Mouse (Mus musculus) liver, embryonic 14.5 days (tissue): ENCODE results near the gene Tnnc2. TPM values are rescaled to one million over a fixed set of nuclear protein-coding genes. Genes with fewer than 3 reads are reported as not detected.

Experiments used
- ATAC-seq: fragments of 200-750 bp; cut with Nextera tagmentation; 2 replicates; pipeline ENCODE4 v1.8.0; 2017; ENCODE audit warnings: moderate number of reproducible peaks, mild to moderate bottlenecking, moderate library complexity; ENCODE audit not compliant: insufficient read depth
- DNase-seq, 3 experiments: peaks; one replicate each; pipeline ENCODE4 v3.0.0-alpha.2; 2012 to 2013; ENCODE audit warnings: low read depth in 3 of 3, low spot score in 3 of 3
- H3K27ac ChIP-seq: fragments of 300-500 bp; sonication (generic); 2 replicates; pipeline ENCODE4 v1.5.1; 2014; ENCODE audit warnings: moderate library complexity, mild to moderate bottlenecking, control low read depth, inconsistent platforms
- H3K27me3 ChIP-seq: fragments of 300-500 bp; sonication (generic); 2 replicates; pipeline ENCODE4 v1.6.1; 2014; ENCODE audit warnings: mild to moderate bottlenecking, low read length, moderate library complexity; ENCODE audit not compliant: control insufficient read depth, insufficient read depth
- H3K36me3 ChIP-seq: fragments of 300-500 bp; sonication (generic); replicated peaks from 2 replicates; pipeline ENCODE4 v1.6.1; 2014; ENCODE audit warnings: low read depth; ENCODE audit not compliant: control insufficient read depth, insufficient read depth
- H3K4me1 ChIP-seq, 2 experiments: fragments of 200-500 bp in 1 of 2; fragments of 300-500 bp in 1 of 2; sonication (generic) in 1 of 2; replicated peaks; 2 replicates each; pipeline ENCODE4 v1.6.1; 2012 to 2014; ENCODE audit warnings: antibody characterized with exemption in 1 of 2, inconsistent platforms in 1 of 2, low read length in 1 of 2; ENCODE audit not compliant: control insufficient read depth in 2 of 2, insufficient read depth in 2 of 2
- H3K4me2 ChIP-seq: fragments of 300-500 bp; sonication (generic); 2 replicates; pipeline ENCODE4 v1.6.1; 2014; ENCODE audit warnings: low read depth, mild to moderate bottlenecking, control low read depth, moderate library complexity
- H3K4me3 ChIP-seq, 2 experiments: fragments of 200-500 bp in 1 of 2; fragments of 300-500 bp in 1 of 2; sonication (generic) in 1 of 2; 2 replicates each; pipeline ENCODE4 v1.5.1; 2012 to 2014; ENCODE audit warnings: low read depth in 2 of 2, low read length in 2 of 2, mild to moderate bottlenecking in 2 of 2, control low read depth in 1 of 2, inconsistent platforms in 1 of 2, moderate library complexity in 1 of 2; ENCODE audit not compliant: insufficient read depth in 1 of 2
- H3K9ac ChIP-seq: fragments of 300-500 bp; sonication (generic); replicated peaks from 2 replicates; pipeline ENCODE4 v1.6.1; 2014; ENCODE audit warnings: mild to moderate bottlenecking, control low read depth, moderate library complexity
- H3K9me3 ChIP-seq: fragments of 300-500 bp; sonication (generic); 2 replicates; pipeline ENCODE4 v1.6.1; 2016; ENCODE audit warnings: low read length, mixed read lengths; ENCODE audit not compliant: control insufficient read depth
- CTCF ChIP-seq: IDR thresholded peaks from 2 replicates; pipeline ENCODE4 v1.5.1; 2016; ENCODE audit warnings: antibody characterized with exemption, low read depth, control low read depth
- EP300 ChIP-seq: IDR thresholded peaks from 2 replicates; pipeline ENCODE4 v1.6.1; 2016; ENCODE audit warnings: antibody characterized with exemption, low read depth
- WGBS: fragments of 180-500 bp; shearing (Covaris S2); extraction: QIAGEN DNeasy Blood & Tissue Kit; methylation state at CpG from one replicate; pipeline ENCODE4 v1.1.7; 2014; ENCODE audit not compliant: insufficient replicate concordance; 5-methylcytosine and 5-hydroxymethylcytosine counted together
- polyA plus RNA-seq, 2 experiments: library from polyadenylated mRNA; depleted of rRNA in 1 of 2; stranded (reverse) in 1 of 2; unstranded in 1 of 2; fragments of >200 nt; fragmentation: Nextera tagmentation in 1 of 2; extraction: Ambion mirVana in 1 of 2; gene quantifications; 2 replicates each; pipeline versions ENCODE4 v1.2.1 to v1.2.3; 2012 to 2014

Tnnc2 gene
- polyA plus RNA-seq, 2 experiments, result 0.32 to 0.44 TPM

- Histone ChIP-seq H3K27me3 (no peaks in the 10 kb centered on the region; the same call in 1 of the 2 replicates), H3K27ac (no peak overlapping the region), H3K4me2 (no peak overlapping the region), H3K36me3 (no peaks in the 10 kb centered on the region), H3K4me1 (0 out of 4 replicates have a peak, but pooled peaks cover 0 to 3% of the 10 kb centered on the region in 2 experiments), H3K4me3 (no peak overlapping the region), H3K9ac (no peak overlapping the region), H3K9me3 (no peaks in the 10 kb centered on the region)
- WGBS, result 73% methylated on average over 5 of the region's 5 CpGs
- ATAC-seq (no peak), DNase-seq (no peak)
- no peak for TF ChIP-seq EP300
- no peak for TF ChIP-seq CTCF
Observed at GRCm38 (mm10) chr2:164735446-164735845, 44.3 kb downstream of the Tnnc2 start.

GRCm38 (mm10) chr2:164734839-164735238 lies 44.9 kb downstream of the Tnnc2 start:
- no peaks in the 10 kb centered on the region; the same call in 1 of the 2 replicates for H3K27me3 ChIP-seq

GRCm38 (mm10) chr2:164733259-164733658 lies 46.5 kb downstream of the Tnnc2 start:
- 0 out of 4 replicates have a peak, but pooled peaks cover 0 to 3% of the 10 kb centered on the region in 2 experiments for H3K4me1 ChIP-seq
- WGBS, result 66% methylated on average over 2 of the region's 2 CpGs
- ATAC-seq, result no peak
- no peaks in the 10 kb centered on the region for H3K36me3 ChIP-seq
- H3K9ac ChIP-seq, result no peak overlapping the region
- no peaks in the 10 kb centered on the region for H3K9me3 ChIP-seq
- H3K27me3 ChIP-seq, result no peaks in the 10 kb centered on the region; the same call in 1 of the 2 replicates
- TF ChIP-seq EP300 (no peak), CTCF (no peak)
- no peak for DNase-seq
- H3K4me2 ChIP-seq, result no peak overlapping the region
- H3K4me3 ChIP-seq, result no peak overlapping the region
- H3K27ac ChIP-seq, result no peak overlapping the region

More at GRCm38 (mm10) chr2:164734839-164735238, 44.9 kb downstream of the Tnnc2 start:
- ATAC-seq (no peak), DNase-seq (no peak)
- Histone ChIP-seq H3K4me3 (no peak overlapping the region), H3K9ac (no peak overlapping the region), H3K36me3 (no peaks in the 10 kb centered on the region), H3K4me2 (no peak overlapping the region), H3K9me3 (no peaks in the 10 kb centered on the region), H3K4me1 (0 out of 4 replicates have a peak, but pooled peaks cover 0 to 3% of the 10 kb centered on the region in 2 experiments), H3K27ac (no peak overlapping the region)
- 59% methylated on average over 5 of the region's 5 CpGs for WGBS
- TF ChIP-seq EP300 (no peak), CTCF (no peak)

- Histone ChIP-seq H3K4me1 (0 out of 4 replicates have a peak, but pooled peaks cover 0 to 3% of the 10 kb centered on the region in 2 experiments), H3K4me2 (no peak overlapping the region), H3K36me3 (no peaks in the 10 kb centered on the region), H3K27me3 (no peaks in the 10 kb centered on the region; the same call in 1 of the 2 replicates), H3K9me3 (no peaks in the 10 kb centered on the region), H3K27ac (no peak overlapping the region), H3K9ac (no peak overlapping the region), H3K4me3 (no peak overlapping the region)
- TF ChIP-seq CTCF (no peak), EP300 (no peak)
- ATAC-seq (no peak), DNase-seq (no peak)
- 66% methylated on average over 5 of the region's 5 CpGs for WGBS
Observed at GRCm38 (mm10) chr2:164731719-164732118, 48.0 kb downstream of the Tnnc2 start.

Other genes starting within 250 kb of the Tnnc2 start
- 0.96 and 1.2 TPM in 2 replicates for gene Wfdc2, start 217.6 kb downstream of the Tnnc2 start, polyA plus RNA-seq (2012; rRNA removed)
- 0.56 and 1.7 TPM in 2 replicates for gene Wfdc2, start 217.6 kb downstream of the Tnnc2 start, polyA plus RNA-seq (2014; fragmentation: Nextera tagmentation; extraction: Ambion mirVana)
- not detected in 2 replicates for gene Spint3, start 206.5 kb downstream of the Tnnc2 start, polyA plus RNA-seq (2012; rRNA removed)
- not detected in 2 replicates for gene Spint3, start 206.5 kb downstream of the Tnnc2 start, polyA plus RNA-seq (2014; fragmentation: Nextera tagmentation; extraction: Ambion mirVana)
- 0.06 and 0.11 TPM in 2 replicates for gene Wfdc6a, start 194.5 kb downstream of the Tnnc2 start, polyA plus RNA-seq (2012; rRNA removed)
- gene Wfdc6a, start 194.5 kb downstream of the Tnnc2 start, polyA plus RNA-seq (2014; fragmentation: Nextera tagmentation; extraction: Ambion mirVana), result 0.19 TPM in 1 of 2 replicates, not detected in the other
- gene Eppin, start 186.4 kb downstream of the Tnnc2 start, polyA plus RNA-seq (2012; rRNA removed), result not detected in 2 replicates
- not detected in 2 replicates for gene Eppin, start 186.4 kb downstream of the Tnnc2 start, polyA plus RNA-seq (2014; fragmentation: Nextera tagmentation; extraction: Ambion mirVana)
- gene Wfdc6b, start 166.4 kb downstream of the Tnnc2 start, polyA plus RNA-seq (2012; rRNA removed), result not detected in 2 replicates
- gene Wfdc6b, start 166.4 kb downstream of the Tnnc2 start, polyA plus RNA-seq (2014; fragmentation: Nextera tagmentation; extraction: Ambion mirVana), result not detected in 2 replicates
- gene Wfdc8, start 166.3 kb downstream of the Tnnc2 start, polyA plus RNA-seq (2012; rRNA removed), result not detected in 2 replicates
- not detected in 2 replicates for gene Wfdc8, start 166.3 kb downstream of the Tnnc2 start, polyA plus RNA-seq (2014; fragmentation: Nextera tagmentation; extraction: Ambion mirVana)
- gene Wfdc16, start 141.2 kb downstream of the Tnnc2 start, polyA plus RNA-seq (2012; rRNA removed), result not detected in 2 replicates
- gene Wfdc16, start 141.2 kb downstream of the Tnnc2 start, polyA plus RNA-seq (2014; fragmentation: Nextera tagmentation; extraction: Ambion mirVana), result not detected in 2 replicates
- gene Wfdc10, start 123.9 kb downstream of the Tnnc2 start, polyA plus RNA-seq (2012; rRNA removed), result not detected in 2 replicates
- not detected in 2 replicates for gene Wfdc10, start 123.9 kb downstream of the Tnnc2 start, polyA plus RNA-seq (2014; fragmentation: Nextera tagmentation; extraction: Ambion mirVana)
- gene Wfdc9, start 123.4 kb downstream of the Tnnc2 start, polyA plus RNA-seq (2012; rRNA removed), result not detected in 2 replicates
- not detected in 2 replicates for gene Wfdc9, start 123.4 kb downstream of the Tnnc2 start, polyA plus RNA-seq (2014; fragmentation: Nextera tagmentation; extraction: Ambion mirVana)
- gene Wfdc11, start 105.9 kb downstream of the Tnnc2 start, polyA plus RNA-seq (2012; rRNA removed), result not detected in 2 replicates
- gene Wfdc11, start 105.9 kb downstream of the Tnnc2 start, polyA plus RNA-seq (2014; fragmentation: Nextera tagmentation; extraction: Ambion mirVana), result not detected in 2 replicates
- gene Wfdc13, start 94.9 kb downstream of the Tnnc2 start, polyA plus RNA-seq (2012; rRNA removed), result not detected in 2 replicates
- not detected in 2 replicates for gene Wfdc13, start 94.9 kb downstream of the Tnnc2 start, polyA plus RNA-seq (2014; fragmentation: Nextera tagmentation; extraction: Ambion mirVana)
- 0.08 TPM in 1 of 2 replicates, not detected in the other for gene Spint4, start 81.5 kb downstream of the Tnnc2 start, polyA plus RNA-seq (2012; rRNA removed)
- gene Spint4, start 81.5 kb downstream of the Tnnc2 start, polyA plus RNA-seq (2014; fragmentation: Nextera tagmentation; extraction: Ambion mirVana), result not detected in 2 replicates
- not detected in 2 replicates for gene Spint5, start 64.7 kb downstream of the Tnnc2 start, polyA plus RNA-seq (2012; rRNA removed)
- not detected in 2 replicates for gene Spint5, start 64.7 kb downstream of the Tnnc2 start, polyA plus RNA-seq (2014; fragmentation: Nextera tagmentation; extraction: Ambion mirVana)
- gene Wfdc3, start 34.0 kb downstream of the Tnnc2 start, polyA plus RNA-seq (2012; rRNA removed), result 1.7 and 1.9 TPM in 2 replicates
- 1.6 and 2.1 TPM in 2 replicates for gene Wfdc3, start 34.0 kb downstream of the Tnnc2 start, polyA plus RNA-seq (2014; fragmentation: Nextera tagmentation; extraction: Ambion mirVana)
- 16.2 and 26.0 TPM in 2 replicates for gene Dnttip1, start 34.0 kb downstream of the Tnnc2 start, polyA plus RNA-seq (2012; rRNA removed)
- gene Dnttip1, start 34.0 kb downstream of the Tnnc2 start, polyA plus RNA-seq (2014; fragmentation: Nextera tagmentation; extraction: Ambion mirVana), result 36.7 and 43.7 TPM in 2 replicates
- gene Ube2c, start 10.1 kb downstream of the Tnnc2 start, polyA plus RNA-seq (2012; rRNA removed), result 459 and 465 TPM in 2 replicates
- gene Ube2c, start 10.1 kb downstream of the Tnnc2 start, polyA plus RNA-seq (2014; fragmentation: Nextera tagmentation; extraction: Ambion mirVana), result 533 and 562 TPM in 2 replicates
- gene Snx21, start 5.9 kb upstream of the Tnnc2 start, polyA plus RNA-seq (2012; rRNA removed), result 2.3 TPM in 2 replicates
- 2.9 and 4.4 TPM in 2 replicates for gene Snx21, start 5.9 kb upstream of the Tnnc2 start, polyA plus RNA-seq (2014; fragmentation: Nextera tagmentation; extraction: Ambion mirVana)
- 20.6 and 22.1 TPM in 2 replicates for gene Acot8, start 24.9 kb upstream of the Tnnc2 start, polyA plus RNA-seq (2012; rRNA removed)
- 13.5 and 14.7 TPM in 2 replicates for gene Acot8, start 24.9 kb upstream of the Tnnc2 start, polyA plus RNA-seq (2014; fragmentation: Nextera tagmentation; extraction: Ambion mirVana)
- 2.2 and 2.4 TPM in 2 replicates for gene Zswim3, start 25.1 kb upstream of the Tnnc2 start, polyA plus RNA-seq (2012; rRNA removed)
- 3.7 and 4.5 TPM in 2 replicates for gene Zswim3, start 25.1 kb upstream of the Tnnc2 start, polyA plus RNA-seq (2014; fragmentation: Nextera tagmentation; extraction: Ambion mirVana)
- gene Zswim1, start 42.7 kb upstream of the Tnnc2 start, polyA plus RNA-seq (2012; rRNA removed), result 2.0 and 2.6 TPM in 2 replicates
- 3.6 and 4.6 TPM in 2 replicates for gene Zswim1, start 42.7 kb upstream of the Tnnc2 start, polyA plus RNA-seq (2014; fragmentation: Nextera tagmentation; extraction: Ambion mirVana)
- not detected in 2 replicates for gene Spata25, start 48.6 kb upstream of the Tnnc2 start, polyA plus RNA-seq (2012; rRNA removed)
- gene Spata25, start 48.6 kb upstream of the Tnnc2 start, polyA plus RNA-seq (2014; fragmentation: Nextera tagmentation; extraction: Ambion mirVana), result not detected in 2 replicates
- 69.5 and 82.7 TPM in 2 replicates for gene Ctsa, start 52.9 kb upstream of the Tnnc2 start, polyA plus RNA-seq (2012; rRNA removed)
- 59.4 and 60.8 TPM in 2 replicates for gene Ctsa, start 52.9 kb upstream of the Tnnc2 start, polyA plus RNA-seq (2014; fragmentation: Nextera tagmentation; extraction: Ambion mirVana)
- 0.70 and 1.2 TPM in 2 replicates for gene Neurl2, start 53.5 kb upstream of the Tnnc2 start, polyA plus RNA-seq (2012; rRNA removed)
- 1.0 and 1.5 TPM in 2 replicates for gene Neurl2, start 53.5 kb upstream of the Tnnc2 start, polyA plus RNA-seq (2014; fragmentation: Nextera tagmentation; extraction: Ambion mirVana)
- 8.4 and 9.6 TPM in 2 replicates for gene Pltp, start 77.7 kb upstream of the Tnnc2 start, polyA plus RNA-seq (2012; rRNA removed)
- gene Pltp, start 77.7 kb upstream of the Tnnc2 start, polyA plus RNA-seq (2014; fragmentation: Nextera tagmentation; extraction: Ambion mirVana), result 7.6 and 10.0 TPM in 2 replicates
- 19.6 and 20.2 TPM in 2 replicates for gene Pcif1, start 99.3 kb upstream of the Tnnc2 start, polyA plus RNA-seq (2012; rRNA removed)
- 37.5 and 43.4 TPM in 2 replicates for gene Pcif1, start 99.3 kb upstream of the Tnnc2 start, polyA plus RNA-seq (2014; fragmentation: Nextera tagmentation; extraction: Ambion mirVana)
- 8.8 and 10.1 TPM in 2 replicates for gene Zfp335, start 131.8 kb upstream of the Tnnc2 start, polyA plus RNA-seq (2012; rRNA removed)
- 4.0 and 5.2 TPM in 2 replicates for gene Zfp335, start 131.8 kb upstream of the Tnnc2 start, polyA plus RNA-seq (2014; fragmentation: Nextera tagmentation; extraction: Ambion mirVana)
- gene Mmp9, start 160.8 kb upstream of the Tnnc2 start, polyA plus RNA-seq (2012; rRNA removed), result 0.97 and 1.00 TPM in 2 replicates
- 0.76 and 1.2 TPM in 2 replicates for gene Mmp9, start 160.8 kb upstream of the Tnnc2 start, polyA plus RNA-seq (2014; fragmentation: Nextera tagmentation; extraction: Ambion mirVana)
- 0.42 and 0.60 TPM in 2 replicates for gene Slc12a5, start 180.8 kb upstream of the Tnnc2 start, polyA plus RNA-seq (2012; rRNA removed)
- 0.10 and 0.24 TPM in 2 replicates for gene Slc12a5, start 180.8 kb upstream of the Tnnc2 start, polyA plus RNA-seq (2014; fragmentation: Nextera tagmentation; extraction: Ambion mirVana)